Mouse (Mus musculus): ENCODE measurements around the gene Gm815. TPM values are rescaled to one million over a fixed set of nuclear protein-coding genes. Genes with fewer than 3 reads are reported as not detected.
A peak's percentile ranks its signal among the peaks of the same experiment; 100 is the strongest.

Gm815 gene
- polyA plus RNA-seq, 1 experiment from 2014 or later, result not detected

GRCm38 (mm10) chr19:26920816-26921215, 35.1 kb downstream of the Gm815 start:
- Histone ChIP-seq H3K36me3 (ENCODE audit: insufficient read depth, low read length) (no peaks in the 10 kb centered on the region), H3K9ac (replicated peaks; ENCODE audit: low read length) (no peak overlapping the region), H3K4me2 (replicated peaks; ENCODE audit: low read depth, low read length) (no peak overlapping the region), H3K9me3 (ENCODE audit: low read length) (no peaks in the 10 kb centered on the region), H3K27ac (ENCODE audit: low read length) (no peak overlapping the region), H3K4me3 (ENCODE audit: low read length) (no peak overlapping the region), H3K4me1 (ENCODE audit: insufficient read depth, low read length) (no peaks in the 10 kb centered on the region), H3K27me3 (ENCODE audit: insufficient read depth, low read length) (no peaks in the 10 kb centered on the region)
- no peak for ATAC-seq (ENCODE audit: low FRiP score, low TSS enrichment)
- WGBS, result 70% methylated on average over 2 of the region's 2 CpGs

DNA sequence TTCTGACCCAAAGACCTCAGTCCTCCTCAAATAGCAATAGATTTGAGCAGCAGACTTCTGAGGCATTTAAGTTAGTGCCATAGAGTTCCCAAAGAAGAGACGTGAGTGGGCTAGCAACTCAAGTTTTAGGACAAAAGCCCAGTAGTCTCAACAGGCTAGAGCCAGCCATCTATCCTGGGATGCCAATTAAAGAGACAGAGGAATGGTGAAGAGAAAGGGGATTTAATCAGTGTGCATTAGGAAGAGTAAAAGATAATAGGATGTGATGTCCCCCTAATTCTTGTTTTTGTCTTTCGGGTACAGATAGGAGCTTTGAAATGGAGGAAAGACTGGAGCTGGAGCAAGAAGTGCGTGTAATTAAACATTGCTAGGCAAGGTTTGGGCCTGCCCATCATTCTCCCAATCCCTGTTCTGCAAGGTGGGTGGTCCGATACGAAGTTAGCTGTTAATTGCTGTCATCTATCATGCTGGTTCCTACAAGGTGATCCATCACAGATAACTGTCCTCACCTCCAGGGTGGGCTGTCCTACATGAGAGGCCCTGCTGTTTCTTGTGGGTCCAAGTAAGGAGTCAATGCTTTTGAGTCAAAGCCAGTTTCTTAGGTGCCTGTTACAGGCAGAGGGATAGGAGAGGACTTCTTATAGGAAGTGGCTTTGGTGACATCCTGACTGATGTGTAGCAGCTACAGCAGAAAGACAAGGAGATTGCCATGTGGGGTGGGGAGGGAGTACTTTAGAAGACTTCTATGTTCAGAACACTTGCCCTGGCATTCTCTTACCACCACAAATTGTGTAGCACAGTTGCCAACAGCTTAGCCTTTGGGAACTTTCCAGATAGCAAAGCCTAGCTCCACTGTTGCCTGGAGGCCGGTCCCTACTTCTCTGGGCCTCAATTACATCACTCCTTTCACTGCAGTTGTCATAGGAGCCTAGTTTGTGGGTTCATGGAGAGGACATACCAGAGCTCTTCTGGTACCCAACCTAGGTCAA, 44.9 kb downstream of the Gm815 start:
- no peaks in the 10 kb centered on the region for H3K36me3 ChIP-seq (ENCODE audit: insufficient read depth, low read length)
- H3K4me1 ChIP-seq (ENCODE audit: insufficient read depth, low read length), result peaks cover 9% of the 10 kb centered on the region
- no peak overlapping the region for H3K4me2 ChIP-seq (replicated peaks; ENCODE audit: low read depth, low read length)
- H3K27ac ChIP-seq (ENCODE audit: low read length), result no peak overlapping the region
- WGBS, result 57% methylated on average over 6 of the region's 6 CpGs
- H3K9ac ChIP-seq (replicated peaks; ENCODE audit: low read length), result no peak overlapping the region
- no peaks in the 10 kb centered on the region for H3K27me3 ChIP-seq (ENCODE audit: insufficient read depth, low read length)
- H3K9me3 ChIP-seq (ENCODE audit: low read length), result no peaks in the 10 kb centered on the region
- H3K4me3 ChIP-seq (ENCODE audit: low read length), result no peak overlapping the region
- ATAC-seq (ENCODE audit: low FRiP score, low TSS enrichment), result no peak

GRCm38 (mm10) chr19:26934186-26934585, 48.5 kb downstream of the Gm815 start:
- Histone ChIP-seq H3K36me3 (ENCODE audit: insufficient read depth, low read length) (no peaks in the 10 kb centered on the region), H3K9ac (replicated peaks; ENCODE audit: low read length) (no peak overlapping the region), H3K4me2 (replicated peaks; ENCODE audit: low read depth, low read length) (no peak overlapping the region), H3K4me1 (ENCODE audit: insufficient read depth, low read length) (peaks cover 9% of the 10 kb centered on the region), H3K27me3 (ENCODE audit: insufficient read depth, low read length) (no peaks in the 10 kb centered on the region), H3K4me3 (ENCODE audit: low read length) (no peak overlapping the region), H3K9me3 (ENCODE audit: low read length) (no peaks in the 10 kb centered on the region), H3K27ac (ENCODE audit: low read length) (peak overlapping the region; percentile 90)
- WGBS, result 25% methylated on average over 2 of the region's 2 CpGs
- ATAC-seq (ENCODE audit: low FRiP score, low TSS enrichment), result peak; percentile 96

Measured in kidney, embryonic 16.5 days (tissue).